Mouse (Mus musculus): ENCODE measurements around the gene Cbx8.

Gene Cbx8

DNA sequence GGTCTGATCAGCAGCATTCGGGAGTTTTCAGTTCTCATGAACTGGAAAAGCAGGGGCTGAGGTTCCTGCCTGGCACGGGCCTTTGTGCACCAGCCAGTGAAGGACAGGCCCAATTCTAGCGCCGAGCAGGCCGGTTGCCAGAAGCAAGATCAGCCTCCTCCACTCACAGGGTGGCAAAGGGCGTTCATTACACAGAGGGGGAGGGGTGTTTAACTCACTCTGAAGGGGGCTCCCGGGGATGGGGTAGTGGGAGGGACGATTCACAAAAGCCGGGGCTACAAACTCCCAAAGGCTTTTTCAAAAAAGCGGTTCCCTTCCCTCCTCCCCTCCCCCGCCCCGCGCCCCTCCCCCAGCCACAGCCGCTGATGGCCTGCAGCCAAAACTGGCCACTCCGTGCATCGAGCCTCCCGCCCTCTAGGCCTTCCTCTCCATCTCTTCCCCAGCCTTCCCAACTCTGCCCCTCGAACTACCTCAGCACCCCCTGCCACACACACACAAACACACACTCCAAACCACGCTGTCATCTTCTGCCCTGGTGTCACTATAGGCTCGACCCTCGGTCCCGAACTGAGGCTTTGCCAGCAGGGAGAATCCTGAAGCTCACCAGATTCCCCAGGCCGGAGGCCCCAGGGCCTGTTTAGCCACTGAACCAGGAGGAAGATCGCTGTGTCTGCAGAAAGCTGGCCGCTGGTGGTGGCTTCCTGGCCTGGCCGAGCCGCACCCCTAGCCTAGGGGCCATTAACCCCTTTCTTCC is 38.1 kb upstream of the Cbx8 start:
- no peak for DNase-seq (ENCODE audit: low read depth)

DNA sequence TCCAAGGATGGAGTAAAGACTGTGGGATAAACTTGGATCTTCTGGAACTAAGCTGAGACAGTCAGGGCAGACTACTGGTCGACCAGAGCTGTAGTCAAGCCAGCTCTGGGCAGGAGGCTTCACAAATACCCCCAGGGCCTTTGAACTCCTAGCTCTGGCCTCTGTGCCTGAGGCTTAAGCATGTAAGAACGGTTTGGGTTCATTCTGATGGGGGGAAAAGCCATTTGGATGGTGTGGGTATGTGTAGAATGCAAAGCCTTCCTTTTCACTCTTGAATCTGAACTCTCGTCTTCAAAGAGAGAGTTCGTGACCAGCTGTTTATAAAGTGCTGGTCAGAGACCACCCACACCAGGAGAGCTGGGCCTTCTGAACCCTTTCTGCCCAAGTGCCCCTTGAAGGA is 37.0 kb upstream of the Cbx8 start:
- peak; percentile 30 for DNase-seq (ENCODE audit: low read depth)

DNA sequence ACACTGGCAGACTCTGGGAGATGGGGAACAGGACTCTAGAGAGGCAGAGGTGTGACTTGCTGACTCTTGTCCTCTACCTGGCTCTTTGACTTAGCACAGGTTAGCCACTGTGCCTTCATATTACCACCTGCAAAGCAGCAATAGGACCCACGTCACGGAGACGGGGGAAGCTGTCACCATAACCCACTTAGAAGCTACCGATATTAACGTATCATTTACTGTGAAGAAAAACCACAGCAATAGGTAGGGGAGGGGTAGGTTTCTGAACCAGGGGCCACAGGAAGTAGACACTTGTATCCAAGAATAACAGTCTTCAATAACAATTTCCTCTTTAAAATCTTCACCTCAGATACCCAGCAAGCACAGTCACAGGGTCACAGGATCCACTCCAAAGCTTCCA is 35.0 kb upstream of the Cbx8 start:
- peak; percentile 84 for DNase-seq (ENCODE audit: low read depth)

DNA sequence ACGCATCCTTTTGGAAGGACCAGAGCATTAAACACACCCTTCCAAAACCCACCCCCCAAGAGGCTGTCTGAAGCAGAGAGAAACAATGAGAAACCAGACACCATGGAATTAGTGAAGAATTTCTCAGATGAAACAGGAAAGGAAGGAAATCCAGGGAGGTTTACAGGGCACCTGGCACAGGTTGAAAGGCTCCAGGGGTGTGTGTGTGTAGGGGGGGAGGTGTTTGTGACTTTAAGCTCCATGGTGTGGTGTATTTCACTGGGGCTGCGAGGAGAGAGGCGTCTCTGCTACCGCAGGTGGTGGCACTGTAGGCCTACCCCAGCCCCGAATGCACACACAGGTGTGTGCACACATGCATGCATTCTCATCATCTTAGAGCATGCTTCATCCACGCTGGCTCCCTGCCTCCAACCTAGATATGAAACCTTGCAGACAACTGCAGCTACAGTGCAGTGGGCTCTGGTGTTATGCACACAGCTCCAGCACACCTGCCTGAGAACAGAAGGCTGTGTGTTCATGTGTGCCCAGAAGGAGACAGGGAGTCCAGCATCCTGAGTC is 33.2 kb upstream of the Cbx8 start:
- DNase-seq (ENCODE audit: low read depth), result peak; percentile 7

DNA sequence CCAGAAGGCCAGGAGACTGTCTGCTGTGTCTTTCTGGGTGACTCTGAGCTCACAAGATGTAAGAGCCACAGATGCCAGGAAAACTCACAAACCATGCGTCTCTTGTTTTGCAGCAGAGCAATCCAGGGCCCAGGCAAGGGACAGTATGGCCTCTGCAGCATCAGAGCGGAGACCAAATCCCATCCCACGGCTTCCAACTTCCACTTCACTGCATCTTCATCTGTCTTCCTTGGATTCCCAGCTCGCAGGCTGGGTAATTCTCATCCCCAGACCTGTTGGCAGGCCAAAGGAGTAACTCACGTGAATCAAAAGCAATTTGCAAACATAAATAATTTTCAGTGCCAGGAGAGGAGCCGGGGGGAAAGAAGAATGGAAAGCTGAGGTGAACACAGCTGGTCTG is 32.2 kb upstream of the Cbx8 start:
- no peak for DNase-seq (ENCODE audit: low read depth)

DNA sequence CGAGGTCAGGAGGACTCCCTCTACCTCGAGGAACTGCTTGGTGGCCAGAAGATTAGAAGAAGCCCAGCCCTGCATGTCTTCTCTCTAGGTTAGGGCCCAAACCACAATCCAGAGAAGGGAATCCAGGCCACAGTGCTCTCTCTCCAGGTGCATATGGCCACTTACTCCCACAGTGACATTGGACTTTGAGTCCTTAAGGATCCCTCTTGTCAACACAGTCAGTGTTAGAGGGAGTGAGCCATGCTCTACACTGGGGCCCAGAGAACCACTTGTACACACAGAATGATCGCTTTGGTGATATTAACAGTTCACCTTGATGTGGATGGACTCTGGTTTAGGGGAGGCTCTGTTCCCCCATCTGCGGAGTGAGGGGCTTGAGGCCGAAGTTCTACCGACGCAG is 31.5 kb upstream of the Cbx8 start:
- peak; percentile 9 for DNase-seq (ENCODE audit: low read depth)

DNA sequence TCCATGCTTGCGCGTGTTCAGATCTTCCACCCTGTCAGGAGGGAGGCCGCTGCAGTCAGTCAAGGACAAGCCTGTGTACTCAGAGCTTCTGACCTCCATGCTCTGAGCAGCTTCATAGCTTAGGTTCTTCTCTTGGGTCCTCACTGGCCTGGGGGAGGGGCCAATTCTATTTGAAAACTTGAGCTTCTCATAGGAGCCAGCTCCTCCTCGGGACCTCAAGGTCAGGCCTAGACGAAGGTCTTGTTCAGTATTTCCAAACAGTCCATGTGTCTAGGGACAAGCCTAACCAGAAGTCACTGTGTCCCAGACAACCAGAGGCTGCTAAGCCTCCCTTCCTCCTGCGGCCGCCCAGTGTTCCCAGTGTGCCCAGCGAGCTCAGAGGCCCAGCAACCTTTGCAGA is 26.1 kb upstream of the Cbx8 start:
- DNase-seq (ENCODE audit: low read depth), result no peak

DNA sequence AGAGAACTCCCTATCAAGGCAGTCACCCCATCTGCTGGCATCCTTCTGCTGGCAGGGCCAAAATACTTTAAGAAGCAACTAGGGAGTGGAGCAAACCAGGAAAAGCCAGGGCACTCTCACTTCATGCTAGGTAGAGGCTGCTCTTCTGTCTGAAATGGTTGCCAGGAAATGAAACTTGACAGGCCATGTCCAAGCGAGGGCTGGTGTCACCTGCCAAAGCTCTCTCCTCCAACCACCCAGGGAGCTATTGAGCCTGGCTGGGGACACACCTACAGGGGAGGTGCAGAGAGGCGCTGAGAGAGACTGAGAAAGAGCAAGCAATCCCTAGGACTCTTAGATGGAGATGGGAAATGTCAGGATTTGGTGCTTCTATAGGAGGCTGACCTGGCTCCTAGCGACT is 18.5 kb upstream of the Cbx8 start:
- DNase-seq (ENCODE audit: low read depth), result peak; percentile 40

DNA sequence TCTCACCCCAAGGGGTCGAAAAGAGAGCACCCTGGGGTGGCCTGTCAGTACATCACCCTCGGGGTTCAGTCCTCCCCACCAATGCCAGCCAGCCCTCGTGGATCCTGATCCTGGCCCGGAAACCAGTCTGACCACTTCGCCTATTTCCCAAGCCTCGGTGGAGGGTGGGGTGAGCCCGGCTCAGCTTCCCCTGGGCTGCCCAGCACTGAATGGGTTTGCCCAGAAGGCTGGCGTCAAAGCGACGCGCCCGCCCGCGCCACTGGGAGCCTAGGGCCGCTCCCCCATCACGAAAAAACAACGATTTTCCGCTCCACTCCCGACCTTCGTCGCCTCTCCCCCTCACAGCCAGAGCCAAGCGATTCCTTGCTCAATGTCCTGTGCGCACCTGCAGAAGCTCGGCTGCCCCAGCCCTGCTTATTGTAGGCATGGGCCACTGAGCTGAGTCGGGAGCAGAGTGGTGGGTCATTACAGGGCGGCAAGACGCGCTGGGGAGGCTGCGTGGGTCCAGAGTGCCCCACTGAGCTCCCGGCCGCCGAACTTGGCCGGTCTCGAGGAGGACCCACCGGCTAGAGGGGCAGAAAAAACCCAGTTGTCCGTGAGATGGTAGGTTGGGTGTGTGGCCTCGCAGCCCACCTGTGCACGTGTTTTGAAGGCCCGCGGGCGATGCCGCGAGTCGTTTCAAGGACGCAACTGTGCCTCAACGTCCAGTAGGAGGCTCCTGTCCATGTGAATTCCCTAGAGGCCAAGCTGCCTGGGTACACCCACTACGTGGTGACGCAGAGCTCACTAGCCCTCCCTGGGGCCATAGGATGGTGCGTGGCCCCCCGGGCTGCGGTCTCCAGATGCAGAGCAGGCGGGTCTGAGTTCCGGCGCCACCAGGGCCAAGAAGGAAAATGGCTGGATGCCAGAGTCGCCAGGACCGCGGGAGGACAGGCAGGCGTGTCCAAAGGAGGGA is 17.5 kb upstream of the Cbx8 start:
- DNase-seq (ENCODE audit: low read depth), result peak; percentile 50

DNA sequence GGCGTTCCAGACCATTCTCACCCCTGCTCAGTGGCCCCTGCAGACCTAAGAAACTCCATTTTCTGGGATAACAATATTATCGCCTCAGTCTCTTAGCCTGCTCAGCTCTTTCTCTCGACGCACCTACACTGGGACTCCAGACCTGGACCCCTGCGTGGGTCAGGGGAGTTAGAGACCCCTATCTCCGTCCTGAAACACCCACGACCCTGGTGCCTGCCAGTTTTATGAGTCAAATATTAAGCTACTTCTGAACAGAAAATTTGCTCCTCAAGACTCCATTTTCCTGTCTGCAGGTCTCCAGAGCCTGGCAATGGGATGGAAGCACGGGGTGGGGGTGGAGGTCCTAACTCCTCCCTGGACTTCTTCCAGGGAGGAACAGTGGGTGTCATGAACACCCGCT is 16.5 kb upstream of the Cbx8 start:
- no peak for DNase-seq (ENCODE audit: low read depth)

DNA sequence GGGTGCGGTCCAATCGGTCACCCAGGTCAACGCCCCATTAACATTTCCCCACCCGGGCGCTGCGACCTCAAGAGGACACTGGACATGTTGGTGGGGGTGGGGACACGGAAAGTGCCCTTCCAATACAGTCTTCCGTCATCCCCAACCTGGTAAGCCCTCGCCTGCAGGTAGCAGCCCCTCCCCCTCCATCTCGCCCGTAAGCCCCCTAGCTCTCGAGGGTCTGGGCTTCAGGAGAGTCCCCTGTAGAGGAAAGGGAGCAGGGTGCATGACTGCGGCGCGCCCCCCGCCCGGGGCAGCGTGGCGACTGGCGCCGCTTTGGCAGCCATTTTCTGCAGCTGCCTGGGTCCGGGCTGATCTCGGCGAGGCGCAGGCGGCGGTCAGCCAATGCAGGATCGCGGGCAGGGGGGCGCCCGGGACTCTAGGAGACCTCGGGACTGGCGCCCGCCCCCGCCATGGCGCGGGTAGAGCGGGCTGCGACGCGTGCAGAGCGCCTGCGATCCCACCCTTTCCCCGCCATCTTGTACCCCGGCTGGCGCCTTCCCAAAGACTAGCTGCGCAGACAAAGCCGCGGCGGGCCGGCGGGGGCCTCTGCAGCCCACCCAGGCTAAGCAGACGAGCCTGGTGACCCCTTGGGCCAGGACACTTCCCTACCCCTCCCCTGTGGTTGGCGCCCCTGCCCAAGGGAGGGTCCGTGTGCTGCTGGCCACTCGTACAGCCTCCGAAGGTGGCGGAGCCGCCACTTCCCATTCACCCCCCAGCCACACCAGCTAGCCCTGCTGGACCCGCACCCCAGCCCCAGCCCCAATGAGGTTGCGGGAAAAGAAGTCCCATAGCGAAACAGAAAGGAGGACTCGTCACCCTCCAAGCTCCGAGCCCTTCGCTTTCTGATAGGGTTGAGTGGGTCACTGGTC is 15.8 kb upstream of the Cbx8 start:
- peak; percentile 66 for DNase-seq (ENCODE audit: low read depth)

DNA sequence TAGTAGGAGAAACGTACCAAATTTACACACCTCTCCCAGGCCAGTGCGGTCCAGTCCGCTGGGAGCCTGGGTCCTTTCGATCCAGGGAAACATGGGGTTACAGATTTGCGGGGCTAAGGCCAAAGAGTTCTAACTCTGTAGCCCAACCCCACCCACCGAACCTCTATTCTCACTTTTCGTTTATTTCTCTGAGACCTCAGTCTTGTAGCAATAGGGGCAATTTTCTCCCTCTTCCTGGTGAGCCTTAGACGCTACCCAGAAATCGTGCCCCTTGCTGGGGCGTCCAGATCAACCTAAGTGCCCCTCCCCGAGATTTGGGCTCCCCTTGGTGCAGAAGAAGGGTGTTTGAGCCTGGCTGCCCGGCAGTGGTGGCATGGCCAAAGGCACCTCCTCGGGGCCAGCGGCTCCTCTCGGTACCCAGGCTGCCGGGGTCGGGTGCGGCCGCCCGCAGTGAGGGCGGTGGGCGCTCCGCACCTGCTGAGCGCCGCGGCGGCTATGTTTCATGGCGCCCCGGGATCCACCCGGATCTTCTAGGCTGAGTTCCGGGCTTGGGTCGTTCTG is 14.9 kb upstream of the Cbx8 start:
- peak; percentile 53 for DNase-seq (ENCODE audit: low read depth)

DNA sequence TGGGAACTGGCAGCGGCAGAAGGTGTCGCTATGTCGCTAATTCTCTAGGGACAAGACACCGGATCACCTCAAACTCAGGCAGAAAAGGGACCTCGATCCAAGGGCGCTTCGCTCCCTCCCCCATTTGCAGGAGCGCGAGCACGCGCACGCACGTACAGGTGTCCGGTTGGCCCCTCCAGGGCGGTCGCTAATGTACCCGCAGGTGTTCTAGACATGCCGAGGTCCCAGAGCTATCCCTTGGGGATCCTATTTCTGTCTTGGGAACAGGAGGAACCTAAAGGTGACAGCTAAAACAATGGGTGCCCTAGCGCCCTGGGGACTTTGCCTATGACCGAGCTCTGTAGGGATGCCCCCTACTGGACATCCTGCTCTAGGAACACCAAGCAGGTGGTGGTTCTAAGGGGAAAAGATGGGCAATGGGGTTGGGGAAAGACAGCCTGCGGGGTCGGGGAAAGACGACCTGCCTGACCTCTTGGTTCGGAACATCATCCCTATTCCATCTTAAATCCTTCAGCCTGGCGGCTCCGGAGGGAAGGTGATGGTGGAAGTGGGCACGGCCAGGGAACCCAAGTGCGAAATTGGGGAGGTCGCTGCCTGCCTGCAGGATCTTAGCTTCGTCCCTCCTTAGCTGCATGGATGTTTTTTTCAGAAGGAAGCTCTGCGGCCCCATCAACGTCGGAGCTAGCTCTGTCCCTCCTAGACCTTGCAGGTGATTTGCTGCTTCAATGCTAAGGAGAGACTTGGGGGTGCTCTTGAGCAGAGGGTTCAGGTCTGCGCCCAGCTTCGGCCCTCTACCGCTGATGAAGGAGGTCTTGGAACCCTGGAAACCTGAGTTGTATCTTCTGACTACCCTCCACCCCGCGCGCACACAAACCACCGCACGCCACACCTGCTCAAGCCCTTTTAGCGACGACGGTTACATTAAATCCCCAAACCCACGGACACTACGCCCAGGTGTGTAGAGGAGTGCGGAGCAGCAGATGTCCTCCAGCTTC is 13.9 kb upstream of the Cbx8 start:
- peak; percentile 73 for DNase-seq (ENCODE audit: low read depth)

DNA sequence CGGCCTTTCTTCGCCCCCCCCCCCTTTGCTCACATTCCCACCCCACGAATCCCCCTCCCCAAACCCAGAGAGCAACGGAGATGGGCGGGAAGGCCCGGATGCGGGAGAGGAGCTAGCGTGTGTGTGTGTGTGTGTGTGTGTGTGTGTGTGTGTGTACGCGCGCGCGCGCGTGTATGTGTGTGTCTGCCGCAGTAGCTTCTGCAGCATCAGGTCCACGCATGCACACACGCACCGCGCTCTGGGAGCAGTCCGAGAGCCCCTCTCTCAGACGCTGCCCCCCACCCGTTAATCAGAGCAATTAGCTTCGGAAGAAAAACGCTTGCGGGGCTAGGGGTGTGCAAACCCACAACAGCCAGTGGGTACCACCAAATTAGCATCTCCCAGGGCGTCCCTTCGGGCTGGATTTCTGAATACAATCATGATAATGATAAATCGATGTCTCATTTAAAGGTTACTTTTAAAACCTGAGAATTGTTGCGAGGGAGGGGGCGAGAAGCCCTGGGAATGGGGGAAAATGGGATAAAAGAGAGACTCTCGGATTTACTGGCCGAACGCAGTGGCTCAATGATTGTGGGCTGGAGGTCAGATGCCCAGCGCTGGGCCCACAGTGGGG is 13.1 kb upstream of the Cbx8 start:
- DNase-seq (ENCODE audit: low read depth), result peak; percentile 62

DNA sequence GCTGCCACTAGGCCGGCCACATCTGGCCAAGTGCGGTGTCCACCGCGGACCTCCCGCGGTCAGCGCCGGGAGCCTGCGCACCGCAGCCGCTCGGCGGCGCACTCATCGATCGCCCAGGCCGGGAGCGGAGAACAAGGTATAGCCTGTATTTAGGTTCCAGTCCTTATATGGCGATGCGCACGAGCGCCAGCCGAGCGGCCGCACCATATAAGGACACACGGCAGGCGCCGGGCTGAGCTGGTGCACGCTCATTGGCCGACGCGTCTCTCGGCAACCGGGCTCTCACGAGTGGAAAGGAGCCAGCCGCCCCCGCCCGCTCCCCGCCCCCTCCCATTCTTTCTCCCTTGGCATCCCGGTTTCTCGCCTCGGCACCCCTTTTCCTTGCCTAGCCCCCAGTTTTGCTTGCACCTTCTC is 12.5 kb upstream of the Cbx8 start:
- peak; percentile 93 for DNase-seq (ENCODE audit: low read depth)

DNA sequence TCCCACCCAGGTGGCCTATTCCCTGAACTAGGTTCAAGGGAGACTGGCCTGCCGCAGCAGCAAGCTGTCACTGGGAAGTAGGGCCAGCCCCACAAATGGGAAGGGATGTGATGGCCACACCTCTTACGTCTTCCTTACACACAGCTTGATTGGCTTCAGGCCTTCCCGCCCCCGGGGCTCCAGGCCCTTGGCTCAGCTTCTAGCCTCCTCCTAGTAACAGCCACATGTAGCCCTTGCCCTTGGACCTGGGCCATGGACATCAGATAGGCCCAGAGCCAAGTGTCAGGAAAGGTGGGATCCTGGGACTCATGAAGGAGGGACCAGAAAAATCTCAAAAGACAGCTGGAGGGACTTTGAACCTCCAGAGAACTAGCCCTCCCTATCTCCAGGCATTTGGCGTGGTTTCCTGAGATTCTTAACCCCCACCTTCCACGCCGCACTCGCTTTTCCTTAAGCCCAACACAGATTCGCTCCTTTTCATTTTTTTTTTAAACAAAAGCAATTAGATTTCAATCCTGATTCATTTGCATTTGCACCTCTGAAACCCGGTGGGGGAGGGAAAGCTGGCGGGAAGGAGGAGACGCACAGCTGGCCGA is 12.0 kb upstream of the Cbx8 start:
- DNase-seq (ENCODE audit: low read depth), result no peak

DNA sequence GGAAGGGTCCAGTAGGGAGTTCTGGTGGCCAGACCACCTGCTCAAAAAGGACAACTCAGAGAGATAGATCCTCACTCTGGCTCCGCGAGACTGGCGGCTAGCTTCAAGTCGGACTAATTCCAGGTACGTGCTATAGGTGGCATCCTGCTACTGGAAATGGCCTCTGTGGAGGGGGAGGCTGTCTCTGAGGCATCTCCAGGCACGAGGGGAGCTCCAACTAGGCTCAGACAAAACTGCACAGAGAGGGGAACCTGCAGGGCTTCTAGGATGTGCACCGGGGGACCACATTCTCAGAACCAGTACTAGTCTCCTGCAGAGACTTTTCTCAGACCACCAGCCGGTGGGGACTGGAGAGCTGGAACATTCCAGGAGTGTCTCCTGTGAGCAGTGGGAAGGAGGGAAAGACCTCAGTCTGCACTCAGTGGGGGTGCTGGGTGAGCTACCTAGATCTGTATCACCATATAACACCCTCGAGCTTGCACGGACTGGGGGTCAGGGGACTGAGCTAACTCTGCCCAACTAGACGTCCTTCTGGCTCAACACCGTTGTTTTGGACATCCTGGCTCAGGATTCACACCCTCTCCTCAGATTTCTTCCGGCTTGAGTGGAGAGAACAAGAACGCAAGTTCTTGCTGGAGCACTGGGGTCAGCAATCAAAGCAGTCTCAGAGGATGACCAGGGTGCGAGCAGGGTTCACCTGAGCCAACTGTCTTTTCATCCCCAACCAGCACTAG is 11.3 kb upstream of the Cbx8 start:
- DNase-seq (ENCODE audit: low read depth), result peak; percentile 77

DNA sequence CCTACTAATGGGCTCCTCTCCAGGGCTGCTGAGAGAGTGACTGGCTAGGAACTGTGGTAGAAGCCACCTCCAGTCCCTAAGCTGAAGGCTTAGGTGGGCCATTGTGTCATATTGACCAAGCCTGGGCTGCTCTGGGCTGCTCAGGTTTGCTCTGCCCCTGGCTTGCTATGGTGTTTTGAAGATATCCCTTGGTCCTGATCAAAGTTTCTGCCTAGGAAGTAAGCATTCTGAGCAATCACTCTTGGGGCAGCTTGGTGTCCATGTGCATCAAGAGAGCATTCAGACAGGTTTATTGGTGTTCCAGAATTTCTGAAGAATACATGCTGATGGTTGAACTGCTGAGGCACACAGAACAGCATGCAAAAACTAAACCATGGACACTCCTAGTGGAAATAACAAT is 10.7 kb upstream of the Cbx8 start:
- no peak for DNase-seq (ENCODE audit: low read depth)

DNA sequence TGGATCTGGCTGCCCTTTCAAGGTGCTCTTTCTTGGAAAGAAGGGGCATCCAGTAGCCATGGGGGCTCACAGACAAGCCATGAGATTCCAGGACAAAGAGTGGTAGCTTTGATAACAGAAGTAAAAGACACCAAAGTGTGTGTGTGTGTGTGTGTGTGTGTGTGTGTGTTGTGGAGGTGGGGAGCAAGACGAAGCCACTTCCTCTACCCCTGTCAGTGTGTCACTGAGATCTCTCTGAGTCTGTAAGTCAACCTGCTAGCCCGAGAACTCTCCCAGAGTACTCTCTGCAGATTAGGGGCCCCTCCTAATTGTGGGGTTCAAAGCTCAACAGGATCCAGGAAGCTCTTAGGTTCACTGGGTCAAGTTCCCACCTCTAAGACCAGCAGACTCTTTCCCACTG is 9.6 kb upstream of the Cbx8 start:
- DNase-seq (ENCODE audit: low read depth), result peak; percentile 62

All from induced T-regulatory cell, adult 2 months (primary cell).